Mouse (Mus musculus) heart, postnatal 0 days (tissue): ENCODE data around the gene Hbb-bh1.

Experiments used
- CTCF ChIP-seq: IDR thresholded peaks from 2 replicates; pipeline ENCODE4 v1.5.1; 2016; ENCODE audit warnings: antibody characterized with exemption, control low read depth, low read depth
- EP300 ChIP-seq: IDR thresholded peaks from 2 replicates; pipeline ENCODE4 v1.6.1; 2016; ENCODE audit warnings: antibody characterized with exemption, low read depth

DNA sequence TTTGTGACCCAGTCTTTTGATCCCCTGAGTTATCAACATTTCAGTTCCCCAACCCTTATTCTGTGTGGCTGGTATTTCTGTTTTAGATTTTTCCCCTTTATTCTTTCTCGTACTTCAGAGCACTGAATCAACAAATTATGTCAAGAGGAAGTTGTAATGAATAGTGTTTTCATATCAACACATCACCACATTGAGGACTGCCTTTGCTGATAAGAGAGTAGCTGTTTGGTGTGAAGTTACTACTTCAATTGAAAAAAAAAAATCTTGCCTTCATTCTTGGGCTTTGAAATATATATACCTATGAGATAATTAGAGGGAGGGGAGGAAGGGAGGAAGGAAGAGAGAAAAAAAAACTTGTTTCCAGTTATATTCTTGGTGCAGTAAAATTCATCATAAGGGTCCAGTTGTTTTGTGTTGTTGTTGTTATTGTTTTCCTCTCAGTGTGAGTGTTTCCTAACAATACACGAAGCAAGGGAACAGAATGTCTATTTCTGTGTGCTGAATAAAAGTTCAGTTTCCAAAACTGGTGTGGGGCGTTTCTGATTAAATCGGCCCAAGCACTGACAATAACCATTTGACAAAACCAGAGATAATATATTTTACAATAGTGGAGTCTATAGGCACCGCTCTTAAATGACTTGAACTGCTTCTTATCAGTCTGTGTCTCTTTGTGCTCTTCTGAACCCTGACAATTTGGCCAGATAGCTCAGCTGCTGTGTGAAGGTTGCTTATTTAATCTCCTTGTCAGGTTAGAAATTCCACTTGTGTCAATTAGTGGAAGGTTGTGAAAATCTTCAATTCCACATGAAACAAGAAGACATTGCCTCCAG lies 33.8 kb downstream of the Hbb-bh1 start:
- no peak for TF ChIP-seq EP300
- TF ChIP-seq CTCF = no peak
